Mouse (Mus musculus) testis, adult 2 months (tissue): ENCODE data around the gene Ssbp4.

Experiments
- CTCF ChIP-seq: fragments of 200-500 bp; IDR thresholded peaks from 2 replicates; pipeline ENCODE4 v1.5.1; 2012; ENCODE audit warnings: low read depth, mild to moderate bottlenecking, inconsistent platforms, low read length, moderate library complexity; ENCODE audit not compliant: control insufficient read depth, insufficient read depth, insufficient replicate concordance
- POLR2A ChIP-seq: fragments of 200-500 bp; IDR thresholded peaks from 2 replicates; pipeline ENCODE4 v1.6.1; 2012; ENCODE audit warnings: low read depth, mild to moderate bottlenecking, inconsistent platforms, low read length, moderate library complexity; ENCODE audit not compliant: control insufficient read depth

GRCm38 (mm10) chr8:70648164-70648442 is 39.4 kb upstream of the Ssbp4 start:
- TF ChIP-seq POLR2A (no peak), CTCF (no peak)
